Mouse (Mus musculus) liver, adult 2 months (tissue): ENCODE results near the gene Mzf1.

Experiments
- CTCF ChIP-seq: fragments of 200-500 bp; IDR thresholded peaks from 2 replicates; pipeline ENCODE4 v1.5.1; 2011; ENCODE audit warnings: low read depth, low read length, control low read depth
- POLR2A ChIP-seq: fragments of 200-500 bp; IDR thresholded peaks from 2 replicates; pipeline ENCODE4 v1.6.1; 2011; ENCODE audit warnings: low read length, control low read depth; ENCODE audit not compliant: insufficient read depth; ENCODE audit errors: extremely low read depth

GRCm38 (mm10) chr7:13010005-13010908 lies 44.3 kb downstream of the Mzf1 start, which contains the start of gene Zbtb45:
- TF ChIP-seq POLR2A (no peak), CTCF (0 out of 2 replicates have a peak, but pooled peaks have one; percentile 0)
